In genomic region chr10:20722651-20723520, GRCm38 (mm10) we compare ENCODE assay signal across 8 mouse cellular contexts. TPM values are rescaled to one million over a fixed set of nuclear protein-coding genes. Genes with fewer than 3 reads are reported as not detected.
A peak's percentile ranks its signal among the peaks of the same experiment; 100 is the strongest.
DNase-seq lines count a peak whose midpoint lies in the region.

No protein-coding gene starts in this region.

- intact Hi-C loops in heart, postnatal 36 days (cut with DNase I), result loop anchor here (5.0 kb wide), 2 partner anchors 66 to 316 kb away; no protein-coding TSS in a partner anchor
- intact Hi-C loops in left cerebral cortex, postnatal 36 days (cut with DNase I), result loop anchor here (5.0 kb wide), 3 partner anchors 66 to 199 kb away; no protein-coding TSS in a partner anchor

- peak; percentile 14 for DNase-seq in adrenal gland, postnatal 10 days
- DNase-seq in adrenal gland, adult (ENCODE audit: inconsistent age in 2 of 2, low spot score in 1 of 2), result no peak
- DNase-seq in embryo, embryonic 11 days, result peak; percentile 43
- DNase-seq in heart, postnatal 36 days, result peak; percentile 28 to 39
- DNase-seq in left cerebral cortex, postnatal 36 days (ENCODE audit: low spot score in 2 of 2), result peak; percentile 22 to 29
- peak; percentile 50 for DNase-seq in retina, embryonic 14.5 days (ENCODE audit: low spot score)
- no peak for DNase-seq in gastrocnemius, adult 8-10 months (ENCODE audit: low spot score in 2 of 2)
- DNase-seq in thymus, postnatal 14 days, result no peak

RNA-seq across cellular contexts. Expression of gene Pde7b, which starts 2.0 kb away (rescaled TPM):
- 10 to 100 TPM; 23.7 to 24.5 TPM for total RNA-seq in adrenal gland, postnatal 10 days (2021)
- total RNA-seq in heart, postnatal 36 days (2021), result 10 to 100 TPM; 63.0 to 63.9 TPM
- 10 to 100 TPM; 45.6 to 61.3 TPM for total RNA-seq in left cerebral cortex, postnatal 36 days (2021)
- 10 to 100 TPM; 33.5 to 43.1 (median 41.2) TPM for total RNA-seq in gastrocnemius, adult 8-10 months (2022)

Comparison
In these comparisons a context has a peak if more than half of its experiments do, and no peak if none do; other contexts are left out.
1. DNase-seq: peak in adrenal gland, postnatal 10 days (single experiment), embryo, embryonic 11 days (single experiment), heart, postnatal 36 days (2 of 2), left cerebral cortex, postnatal 36 days (2 of 2) and retina, embryonic 14.5 days (single experiment); none in adrenal gland, adult (0 of 2), gastrocnemius, adult 8-10 months (0 of 2) and thymus, postnatal 14 days (single experiment).